Mouse (Mus musculus) G1E (cell line): Measurements from ENCODE around the gene Rptor.

ENCODE experiments used
- CTCF ChIP-seq: IDR thresholded peaks from 2 replicates; pipeline ENCODE4 v1.5.1; 2012; ENCODE audit warnings: low read depth, low read length, inconsistent platforms, mixed read lengths
- GATA1 ChIP-seq: IDR thresholded peaks from 2 replicates; pipeline ENCODE4 v1.6.1; 2012; ENCODE audit warnings: borderline replicate concordance, low read length, inconsistent platforms, mixed read lengths
- TAL1 ChIP-seq: conservative IDR thresholded peaks from 2 replicates; pipeline ENCODE4 v1.6.1; 2012; ENCODE audit warnings: low read depth, low read length, inconsistent platforms, mixed read lengths

DNA sequence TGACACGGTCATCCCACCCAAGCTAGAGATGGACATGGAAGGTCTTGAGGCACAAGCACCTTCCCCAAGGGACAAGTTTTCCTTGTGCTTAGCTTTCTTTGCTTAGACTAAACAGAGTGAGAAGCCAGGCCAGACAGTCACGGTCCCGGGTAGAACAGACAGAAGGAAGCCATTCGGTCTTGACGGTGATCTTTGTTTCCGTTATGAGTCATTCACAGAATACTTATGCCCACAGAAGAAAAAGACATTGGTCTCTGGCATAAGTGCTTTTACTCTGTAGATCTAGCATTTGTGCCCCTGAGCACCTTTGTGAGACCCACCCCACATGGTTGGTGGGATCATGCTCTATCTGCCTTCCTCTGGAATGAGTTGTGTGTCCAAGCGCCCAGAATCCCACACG, 203.8 kb downstream of the Rptor start:
- no peak for TF ChIP-seq TAL1
- no peak for TF ChIP-seq GATA1
- no peak for TF ChIP-seq CTCF
